Mouse (Mus musculus) midbrain, embryonic 10.5 days (tissue): ENCODE results near the gene Rhbg. TPM values are rescaled to one million over a fixed set of nuclear protein-coding genes. Genes with fewer than 3 reads are reported as not detected.

Experiments used
- DNase-seq: peaks from one replicate; pipeline ENCODE4 v3.0.0-alpha.2; 2017; ENCODE audit warnings: low spot score
- H3K27ac ChIP-seq: fragments of 300-500 bp; sonication (generic); replicated peaks from 2 replicates; pipeline ENCODE4 v1.5.1; 2016; ENCODE audit warnings: mild to moderate bottlenecking
- H3K27me3 ChIP-seq: fragments of 300-500 bp; sonication (generic); 2 replicates; pipeline ENCODE4 v1.6.1; 2016; ENCODE audit warnings: low read depth, mild to moderate bottlenecking; ENCODE audit not compliant: poor library complexity, severe bottlenecking
- H3K36me3 ChIP-seq: fragments of 300-500 bp; sonication (generic); 2 replicates; pipeline ENCODE4 v1.6.1; 2016; ENCODE audit warnings: mild to moderate bottlenecking, moderate library complexity
- H3K4me1 ChIP-seq: fragments of 300-500 bp; sonication (generic); 2 replicates; pipeline ENCODE4 v1.6.1; 2016
- H3K4me3 ChIP-seq: fragments of 300-500 bp; sonication (generic); 2 replicates; pipeline ENCODE4 v1.5.1; 2016; ENCODE audit warnings: mild to moderate bottlenecking, moderate library complexity
- H3K9me3 ChIP-seq: fragments of 300-500 bp; sonication (generic); replicated peaks from 2 replicates; pipeline ENCODE4 v1.6.1; 2016; ENCODE audit warnings: mild to moderate bottlenecking
- WGBS: fragments of 180-500 bp; shearing (Covaris S2); methylation state at CpG from one replicate; pipeline ENCODE4 v1.1.7; 2016; 5-methylcytosine and 5-hydroxymethylcytosine counted together
- microRNA-seq: library from miRNA; unstranded; fragments of <30 nt; microRNA quantifications from one replicate; pipeline ENCODE4, GENCODE M21; 2017
- polyA plus RNA-seq: library from polyadenylated mRNA; unstranded; fragments of >200 nt; fragmentation: Nextera tagmentation; extraction: Ambion mirVana; gene quantifications from 2 replicates; pipeline ENCODE4 v1.2.1, GENCODE M21; 2016

Gene Rhbg
- polyA plus RNA-seq, 1 experiment from 2014 or later = not detected

- DNase-seq = no peak
- WGBS = 2% methylated on average over 6 of the region's 6 CpGs
- Histone ChIP-seq H3K4me3 (no peak overlapping the region), H3K9me3 (no peaks in the 10 kb centered on the region), H3K4me1 (peaks cover 63% of the 10 kb centered on the region), H3K27ac (no peak overlapping the region), H3K36me3 (no peaks in the 10 kb centered on the region), H3K27me3 (peaks cover 100% of the 10 kb centered on the region)
Observed at GRCm38 (mm10) chr3:88202986-88203385, 51.5 kb downstream of the Rhbg start.

GRCm38 (mm10) chr3:88201640-88202039 is 52.9 kb downstream of the Rhbg start:
- WGBS = 10% methylated on average over 5 of the region's 5 CpGs
- Histone ChIP-seq H3K9me3 (no peaks in the 10 kb centered on the region), H3K4me3 (peak overlapping the region; percentile 18; the same call in 1 of the 2 replicates), H3K27me3 (peaks cover 100% of the 10 kb centered on the region), H3K27ac (no peak overlapping the region; the same call in 1 of the 2 replicates), H3K4me1 (peaks cover 62% of the 10 kb centered on the region), H3K36me3 (no peaks in the 10 kb centered on the region)
- DNase-seq = no peak

- WGBS = under 1% methylated on average over 37 of the region's 37 CpGs
- no peaks in the 10 kb centered on the region for H3K36me3 ChIP-seq
- peak overlapping the region; percentile 76 for H3K27ac ChIP-seq
- H3K4me3 ChIP-seq = peak overlapping the region; percentile 44
- peaks cover 55% of the 10 kb centered on the region for H3K4me1 ChIP-seq
- peaks cover 100% of the 10 kb centered on the region for H3K27me3 ChIP-seq
- DNase-seq = no peak
- H3K9me3 ChIP-seq = no peaks in the 10 kb centered on the region
Observed at GRCm38 (mm10) chr3:88200972-88201330, 53.6 kb downstream of the Rhbg start.

GRCm38 (mm10) chr3:88200161-88200971 is 54.1 kb downstream of the Rhbg start:
- H3K27ac ChIP-seq = peak overlapping the region; percentile 76
- H3K36me3 ChIP-seq = no peaks in the 10 kb centered on the region
- H3K9me3 ChIP-seq = no peaks in the 10 kb centered on the region
- DNase-seq = peak; percentile 66
- peak overlapping the region; percentile 44 for H3K4me3 ChIP-seq
- peaks cover 49% of the 10 kb centered on the region for H3K4me1 ChIP-seq
- peaks cover 100% of the 10 kb centered on the region for H3K27me3 ChIP-seq
- WGBS = under 1% methylated on average over 61 of the region's 61 CpGs

GRCm38 (mm10) chr3:88199541-88200110 is 54.9 kb downstream of the Rhbg start:
- Histone ChIP-seq H3K4me1 (peaks cover 43% of the 10 kb centered on the region), H3K9me3 (no peaks in the 10 kb centered on the region)

GRCm38 (mm10) chr3:88198505-88199020 is 55.9 kb downstream of the Rhbg start:
- peaks cover 100% of the 10 kb centered on the region for H3K27me3 ChIP-seq
- H3K9me3 ChIP-seq = peaks cover 8% of the 10 kb centered on the region
- H3K36me3 ChIP-seq = no peaks in the 10 kb centered on the region
- DNase-seq = no peak
- peak overlapping the region; percentile 24; the same call in 1 of the 2 replicates for H3K4me3 ChIP-seq
- H3K27ac ChIP-seq = peak overlapping the region; percentile 61
- 2% methylated on average over 9 of the region's 9 CpGs for WGBS
- peaks cover 38% of the 10 kb centered on the region for H3K4me1 ChIP-seq

More at GRCm38 (mm10) chr3:88199541-88200110, 54.9 kb downstream of the Rhbg start:
- no peak overlapping the region for H3K4me3 ChIP-seq
- WGBS = 22% methylated on average over 2 of the region's 2 CpGs
- H3K27ac ChIP-seq = no peak overlapping the region
- H3K36me3 ChIP-seq = no peaks in the 10 kb centered on the region
- peaks cover 100% of the 10 kb centered on the region for H3K27me3 ChIP-seq
- no peak for DNase-seq

GRCm38 (mm10) chr3:88197741-88198504 is 56.6 kb downstream of the Rhbg start:
- peaks cover 12% of the 10 kb centered on the region for H3K9me3 ChIP-seq
- peaks cover 36% of the 10 kb centered on the region for H3K4me1 ChIP-seq
- DNase-seq = peak; percentile 82
- 2% methylated on average over 10 of the region's 10 CpGs for WGBS
- peaks cover 100% of the 10 kb centered on the region for H3K27me3 ChIP-seq
- H3K4me3 ChIP-seq = peak overlapping the region; percentile 24; the same call in 1 of the 2 replicates
- H3K36me3 ChIP-seq = no peaks in the 10 kb centered on the region
- peak overlapping the region; percentile 61 for H3K27ac ChIP-seq

Small RNA genes lying within 50 kb of the gene (microRNA-seq; reads per million reads assigned to microRNA genes)
- gene Gm25641 (not detected), gene Mir3093 (4.2 reads per million, percentile 9 among the genes with 10 or more reads in this experiment), gene Mir9-1 (not detected)

Other genes with a start within 250 kb of the Rhbg start
- 0.10 TPM in 1 of 2 replicates, not detected in the other for gene Hapln2, start 227.1 kb downstream of the Rhbg start, polyA plus RNA-seq
- 41.7 and 47.0 TPM in 2 replicates for gene Gpatch4, start 211.6 kb downstream of the Rhbg start, polyA plus RNA-seq
- gene Naxe, start 196.2 kb downstream of the Rhbg start, polyA plus RNA-seq = 126 and 138 TPM in 2 replicates
- gene Ttc24, start 176.4 kb downstream of the Rhbg start, polyA plus RNA-seq = not detected in 2 replicates
- 22.6 and 24.6 TPM in 2 replicates for gene Iqgap3, start 172.7 kb downstream of the Rhbg start, polyA plus RNA-seq
- gene Mef2d, start 112.3 kb downstream of the Rhbg start, polyA plus RNA-seq = 8.2 and 11.0 TPM in 2 replicates
- gene Gm38392, start 32.5 kb upstream of the Rhbg start, polyA plus RNA-seq = 0.14 TPM in 1 of 2 replicates, not detected in the other
- 11.4 and 14.1 TPM in 2 replicates for gene Tsacc, start 42.3 kb upstream of the Rhbg start, polyA plus RNA-seq
- 780 and 865 TPM in 2 replicates for gene Cct3, start 42.4 kb upstream of the Rhbg start, polyA plus RNA-seq
- 136 and 142 TPM in 2 replicates for gene Glmp, start 70.3 kb upstream of the Rhbg start, polyA plus RNA-seq
- 1.8 and 2.3 TPM in 2 replicates for gene Tmem79, start 81.4 kb upstream of the Rhbg start, polyA plus RNA-seq
- 84.5 and 89.8 TPM in 2 replicates for gene Smg5, start 81.6 kb upstream of the Rhbg start, polyA plus RNA-seq
- gene Paqr6, start 109.9 kb upstream of the Rhbg start, polyA plus RNA-seq = 0.65 TPM in 2 replicates
- 0.27 TPM in 2 replicates for gene Bglap3, start 118.0 kb upstream of the Rhbg start, polyA plus RNA-seq
- gene Bglap2, start 124.0 kb upstream of the Rhbg start, polyA plus RNA-seq = not detected in 2 replicates
- gene Bglap, start 129.8 kb upstream of the Rhbg start, polyA plus RNA-seq = not detected in 2 replicates
- gene Pmf1, start 155.6 kb upstream of the Rhbg start, polyA plus RNA-seq = 162 and 174 TPM in 2 replicates
- gene Slc25a44, start 170.4 kb upstream of the Rhbg start, polyA plus RNA-seq = 18.7 and 20.0 TPM in 2 replicates
- gene Sema4a, start 206.5 kb upstream of the Rhbg start, polyA plus RNA-seq = 4.9 and 10.5 TPM in 2 replicates